Mouse (Mus musculus) forebrain, postnatal 0 days (tissue): ENCODE measurements around the gene Shmt2. TPM values are rescaled to one million over a fixed set of nuclear protein-coding genes. Genes with fewer than 3 reads are reported as not detected.

ENCODE experiments used
- ATAC-seq: fragments of 200-750 bp; cut with Nextera tagmentation; 2 replicates; pipeline ENCODE4 v1.8.0; 2017; ENCODE audit warnings: mild to moderate bottlenecking, moderate library complexity
- DNase-seq: peaks from one replicate; pipeline ENCODE4 v3.0.0-alpha.2; 2015
- H3K27ac ChIP-seq: fragments of 300-500 bp; sonication (generic); 2 replicates; pipeline ENCODE4 v1.5.1; 2014; ENCODE audit warnings: low read depth, mild to moderate bottlenecking, antibody characterized with exemption, low read length, moderate library complexity, mixed read lengths
- H3K27me3 ChIP-seq: fragments of 300-500 bp; sonication (generic); 2 replicates; pipeline ENCODE4 v1.6.1; 2014; ENCODE audit warnings: mild to moderate bottlenecking, low read length, mixed read lengths; ENCODE audit not compliant: insufficient read depth
- H3K36me3 ChIP-seq: fragments of 300-500 bp; sonication (generic); 2 replicates; pipeline ENCODE4 v1.6.1; 2014; ENCODE audit warnings: mild to moderate bottlenecking, moderate library complexity; ENCODE audit not compliant: insufficient read depth
- H3K4me1 ChIP-seq: fragments of 300-500 bp; sonication (generic); 2 replicates; pipeline ENCODE4 v1.6.1; 2014; ENCODE audit warnings: antibody characterized with exemption; ENCODE audit not compliant: insufficient read depth
- H3K4me2 ChIP-seq: fragments of 300-500 bp; sonication (generic); 2 replicates; pipeline ENCODE4 v1.6.1; 2014; ENCODE audit warnings: low read depth, mild to moderate bottlenecking, moderate library complexity
- H3K4me3 ChIP-seq: fragments of 300-500 bp; sonication (generic); 2 replicates; pipeline ENCODE4 v1.5.1; 2014; ENCODE audit warnings: low read depth, low read length, mixed read lengths
- H3K9ac ChIP-seq: fragments of 300-500 bp; sonication (generic); 2 replicates; pipeline ENCODE4 v1.6.1; 2014; ENCODE audit warnings: mild to moderate bottlenecking
- H3K9me3 ChIP-seq: fragments of 300-500 bp; sonication (generic); 2 replicates; pipeline ENCODE4 v1.6.1; 2016; ENCODE audit warnings: low read length
- CTCF ChIP-seq: sonication (generic); IDR thresholded peaks from 2 replicates; pipeline ENCODE4 v1.5.1; 2016; ENCODE audit warnings: antibody characterized with exemption, control low read depth, low read depth
- WGBS: fragments of 180-500 bp; shearing (Covaris S2); extraction: QIAGEN DNeasy Blood & Tissue Kit; methylation state at CpG from one replicate; pipeline ENCODE4 v1.1.7; 2014; 5-methylcytosine and 5-hydroxymethylcytosine counted together
- polyA plus RNA-seq: library from polyadenylated mRNA; unstranded; fragments of >200 nt; fragmentation: Nextera tagmentation; extraction: Ambion mirVana; gene quantifications from 2 replicates; pipeline ENCODE4 v1.2.1, GENCODE M21; 2015
- total RNA-seq: library from RNA; depleted of rRNA; stranded (reverse); fragments of >200 nt; gene quantifications from 2 replicates; pipeline ENCODE4 v1.2.3, GENCODE M21; 2014

The Shmt2 gene
- total and polyA plus RNA-seq, 2 experiments from 2014 or later: 39.9 to 43.8 TPM

DNA sequence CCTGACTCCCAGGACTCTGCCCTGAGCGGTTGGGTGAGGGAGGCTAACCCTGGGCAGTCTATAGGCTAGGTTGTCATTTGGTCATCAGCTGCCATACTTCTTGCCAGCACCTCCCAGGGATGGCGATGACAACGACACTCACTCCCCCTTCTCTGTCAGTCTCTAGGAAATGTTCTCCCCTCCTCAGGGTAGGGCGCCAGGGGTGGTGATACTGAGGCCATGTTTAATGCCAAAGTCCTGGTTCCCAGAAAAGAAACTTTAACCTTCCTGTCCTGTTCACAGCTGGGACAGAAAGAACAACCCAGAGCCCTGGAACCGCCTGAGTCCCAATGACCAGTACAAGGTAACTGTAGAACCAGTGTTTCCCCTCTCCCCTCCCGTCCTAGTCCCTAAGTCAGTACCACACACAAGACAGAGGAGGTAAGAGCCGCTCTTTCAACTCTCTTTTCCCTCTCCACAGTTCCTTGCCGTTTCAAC, 6.2 kb downstream of the Shmt2 start:
- Histone ChIP-seq H3K27ac (no peak overlapping the region), H3K36me3 (peaks cover 9% of the 10 kb centered on the region), H3K9me3 (no peaks in the 10 kb centered on the region), H3K4me1 (peaks cover 17% of the 10 kb centered on the region), H3K4me3 (no peak overlapping the region), H3K4me2 (no peak overlapping the region), H3K9ac (no peak overlapping the region), H3K27me3 (0 out of 2 replicates have a peak, but pooled peaks cover 10% of the 10 kb centered on the region)
- WGBS: 30% methylated on average over 8 of the region's 8 CpGs
- no peak for TF ChIP-seq CTCF
- ATAC-seq: no peak
- no peak for DNase-seq

DNA sequence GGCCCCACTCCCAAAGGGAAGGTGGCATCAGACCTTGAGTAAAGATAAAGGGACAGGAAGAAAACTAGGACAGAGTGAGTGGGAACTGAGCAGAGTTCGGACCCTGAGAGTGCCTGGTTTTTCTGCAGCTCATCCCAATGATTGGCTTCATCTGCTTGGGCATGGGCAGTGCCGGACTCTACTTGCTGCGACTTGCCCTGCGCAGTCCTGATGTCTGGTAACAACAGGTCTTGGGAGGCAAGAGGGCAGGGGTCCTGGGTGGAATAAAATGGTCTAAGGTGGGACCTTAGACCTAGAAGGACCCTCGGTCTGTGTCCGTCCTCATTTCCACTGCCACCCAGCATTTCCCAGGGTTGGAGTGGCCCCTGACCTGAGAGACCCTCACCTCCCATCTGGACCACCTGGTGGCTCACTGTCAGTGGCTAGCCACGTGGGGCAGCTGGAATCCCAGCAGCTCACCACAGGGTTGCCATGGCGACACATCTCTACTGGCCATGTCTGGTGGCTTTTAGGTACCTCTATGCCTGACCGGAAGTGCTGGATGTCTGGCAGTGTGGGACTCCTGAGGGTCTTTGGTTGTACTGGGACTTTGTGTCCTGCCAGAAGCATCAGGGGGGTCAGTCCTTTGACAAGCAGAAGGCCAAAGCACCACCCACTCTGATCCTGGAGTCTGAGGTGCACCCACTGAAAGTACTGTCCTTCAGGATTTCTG, 6.8 kb downstream of the Shmt2 start:
- H3K9ac ChIP-seq: no peak overlapping the region
- H3K4me1 ChIP-seq: peaks cover 23% of the 10 kb centered on the region
- DNase-seq (no peak), ATAC-seq (no peak)
- peaks cover 9% of the 10 kb centered on the region for H3K36me3 ChIP-seq
- no peaks in the 10 kb centered on the region for H3K9me3 ChIP-seq
- no peak overlapping the region for H3K27ac ChIP-seq
- TF ChIP-seq CTCF: no peak
- H3K4me2 ChIP-seq: no peak overlapping the region
- WGBS: 39% methylated on average over 9 of the region's 9 CpGs
- 0 out of 2 replicates have a peak, but pooled peaks cover 10% of the 10 kb centered on the region for H3K27me3 ChIP-seq
- no peak overlapping the region for H3K4me3 ChIP-seq

- H3K27ac ChIP-seq: no peak within 1 kb of the TSS
- H3K9me3 ChIP-seq: no peaks in the 10 kb centered on the region
- H3K4me3 ChIP-seq: no peak within 1 kb of the TSS
- TF ChIP-seq CTCF: no peak
- peaks cover 29% of the 10 kb centered on the region for H3K4me1 ChIP-seq
- H3K27me3 ChIP-seq: 0 out of 2 replicates have a peak, but pooled peaks cover 10% of the 10 kb centered on the region
- 21% methylated on average over 6 of the region's 6 CpGs for WGBS
- peaks cover 9% of the 10 kb centered on the region for H3K36me3 ChIP-seq
- H3K4me2 ChIP-seq: peak within 1 kb of the TSS; percentile 83
- ATAC-seq (no peak), DNase-seq (no peak)
- H3K9ac ChIP-seq: 0 out of 2 replicates have a peak within 1 kb of the TSS, but pooled peaks have one; percentile 68
Measured at GRCm38 (mm10) chr10:127514764-127515163, 7.5 kb downstream of the Shmt2 start, which contains the start of gene Ndufa4l2. TSS of gene Ndufa4l2 (plus strand) at chr10:127514967.

DNA sequence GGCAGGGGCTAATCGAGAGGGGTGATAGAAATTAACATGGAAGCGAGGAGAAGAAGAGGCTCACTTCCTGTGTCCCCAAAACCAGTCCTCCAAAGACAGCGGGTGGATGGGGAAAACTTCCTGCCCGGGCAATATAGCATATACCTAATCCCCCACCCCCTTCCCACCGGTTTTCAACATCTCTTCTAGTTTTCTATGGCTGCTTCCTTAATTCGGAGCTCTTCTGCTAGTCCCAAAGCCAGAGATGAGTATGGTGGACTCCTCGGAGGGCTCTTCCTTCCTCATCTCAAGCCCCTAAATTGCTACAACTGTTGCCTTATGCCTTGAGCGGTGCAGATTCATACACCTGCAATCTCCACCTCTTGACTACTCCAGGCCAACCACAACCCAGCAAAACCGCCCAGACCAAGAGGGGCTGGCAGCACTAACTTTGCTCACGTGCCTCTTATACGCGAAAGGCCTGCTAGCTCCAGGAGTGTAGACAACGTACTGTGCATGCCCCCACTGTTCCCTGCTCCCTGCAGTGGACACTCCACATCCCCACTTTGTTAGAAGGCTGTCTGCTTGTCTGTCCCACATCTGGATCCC, 8.0 kb downstream of the Shmt2 start:
- no peak overlapping the region for H3K4me3 ChIP-seq
- H3K27ac ChIP-seq: no peak overlapping the region

GRCm38 (mm10) chr10:127513501-127514091, 8.6 kb downstream of the Shmt2 start:
- Histone ChIP-seq H3K4me1 (peaks cover 35% of the 10 kb centered on the region), H3K27me3 (0 out of 2 replicates have a peak, but pooled peaks cover 10% of the 10 kb centered on the region), H3K36me3 (peaks cover 9% of the 10 kb centered on the region), H3K9ac (peak overlapping the region; percentile 68; the same call in 1 of the 2 replicates), H3K4me3 (no peak overlapping the region), H3K27ac (no peak overlapping the region), H3K9me3 (no peaks in the 10 kb centered on the region), H3K4me2 (peak overlapping the region; percentile 83)
- DNase-seq (no peak), ATAC-seq (no peak)
- no peak for TF ChIP-seq CTCF
- WGBS: 3% methylated on average over 16 of the region's 16 CpGs

More for the DNA sequence above, 8.0 kb downstream of the Shmt2 start:
- no peak for TF ChIP-seq CTCF
- Histone ChIP-seq H3K9me3 (no peaks in the 10 kb centered on the region), H3K27me3 (0 out of 2 replicates have a peak, but pooled peaks cover 10% of the 10 kb centered on the region), H3K9ac (no peak overlapping the region), H3K4me1 (peaks cover 33% of the 10 kb centered on the region), H3K4me2 (peak overlapping the region; percentile 83; the same call in 1 of the 2 replicates), H3K36me3 (peaks cover 9% of the 10 kb centered on the region)
- DNase-seq (no peak), ATAC-seq (no peak)
- WGBS: 21% methylated on average over 13 of the region's 13 CpGs

DNA sequence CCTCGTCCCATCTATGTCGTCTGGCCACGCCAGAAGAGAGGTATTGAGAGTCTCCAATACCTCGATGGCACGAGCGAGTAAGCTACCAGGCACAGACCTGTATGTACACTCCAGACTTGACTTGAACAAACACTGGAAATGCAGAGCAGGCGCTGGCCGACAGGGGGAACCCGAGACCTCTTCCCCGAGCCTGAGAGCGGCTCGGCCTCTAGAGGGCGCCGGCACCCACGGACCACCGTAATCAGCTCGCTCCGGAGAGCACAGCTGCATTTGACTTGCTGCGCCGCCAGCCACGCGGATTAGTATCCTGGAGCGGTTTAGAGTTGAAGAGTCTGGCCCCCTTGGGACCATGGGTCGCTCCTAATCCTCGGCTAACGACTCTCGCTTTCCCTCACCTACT, 9.4 kb downstream of the Shmt2 start:
- WGBS: under 1% methylated on average over 27 of the region's 27 CpGs
- Histone ChIP-seq H3K36me3 (peaks cover 3% of the 10 kb centered on the region; the same call in 1 of the 2 replicates), H3K27me3 (0 out of 2 replicates have a peak, but pooled peaks cover 10% of the 10 kb centered on the region), H3K4me2 (peak overlapping the region; percentile 83), H3K27ac (peak overlapping the region; percentile 92), H3K9me3 (no peaks in the 10 kb centered on the region), H3K4me1 (peaks cover 38% of the 10 kb centered on the region), H3K4me3 (peak overlapping the region; percentile 41), H3K9ac (peak overlapping the region; percentile 68)
- TF ChIP-seq CTCF: peak; percentile 100
- peak; percentile 97 for DNase-seq
- peak; percentile 53 for ATAC-seq

DNA sequence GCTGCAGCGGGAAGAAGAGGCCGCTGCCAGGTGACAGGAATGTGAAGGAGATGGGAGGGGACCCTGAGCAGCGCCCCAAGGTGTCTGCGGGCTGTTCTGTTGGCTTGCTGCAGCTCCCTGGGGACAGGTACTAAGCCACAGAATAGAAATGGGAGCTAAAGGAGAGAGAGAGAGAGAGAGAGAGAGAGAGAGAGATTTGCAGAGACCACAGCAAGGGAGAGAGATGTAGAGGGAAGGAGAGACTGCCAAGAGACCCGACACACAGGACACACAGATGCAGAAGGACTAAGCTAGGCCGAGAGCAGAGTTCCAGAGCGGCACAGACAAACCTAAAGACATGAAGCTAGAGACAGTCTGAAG, 10.0 kb downstream of the Shmt2 start:
- Histone ChIP-seq H3K27ac (peak overlapping the region; percentile 92), H3K4me3 (peak overlapping the region; percentile 41), H3K9me3 (no peaks in the 10 kb centered on the region), H3K4me1 (peaks cover 38% of the 10 kb centered on the region), H3K9ac (peak overlapping the region; percentile 68), H3K27me3 (0 out of 2 replicates have a peak, but pooled peaks cover 10% of the 10 kb centered on the region), H3K36me3 (no peaks in the 10 kb centered on the region), H3K4me2 (peak overlapping the region; percentile 83)
- DNase-seq: no peak
- no peak for ATAC-seq
- TF ChIP-seq CTCF: no peak
- 4% methylated on average over 7 of the region's 7 CpGs for WGBS
